Mouse (Mus musculus): ENCODE measurements around the gene Ttc39a. TPM values are rescaled to one million over a fixed set of nuclear protein-coding genes. Genes with fewer than 3 reads are reported as not detected.

Gene Ttc39a
- polyA plus RNA-seq, 1 experiment from 2014 or later: 1.0 TPM

- H3K4me3 ChIP-seq (ENCODE audit: low read depth, low read length): no peak overlapping the region
- WGBS: 93% methylated on average over 6 of the region's 6 CpGs
Measured at GRCm38 (mm10) chr4:109456821-109457220, 50.4 kb downstream of the Ttc39a start.

DNA sequence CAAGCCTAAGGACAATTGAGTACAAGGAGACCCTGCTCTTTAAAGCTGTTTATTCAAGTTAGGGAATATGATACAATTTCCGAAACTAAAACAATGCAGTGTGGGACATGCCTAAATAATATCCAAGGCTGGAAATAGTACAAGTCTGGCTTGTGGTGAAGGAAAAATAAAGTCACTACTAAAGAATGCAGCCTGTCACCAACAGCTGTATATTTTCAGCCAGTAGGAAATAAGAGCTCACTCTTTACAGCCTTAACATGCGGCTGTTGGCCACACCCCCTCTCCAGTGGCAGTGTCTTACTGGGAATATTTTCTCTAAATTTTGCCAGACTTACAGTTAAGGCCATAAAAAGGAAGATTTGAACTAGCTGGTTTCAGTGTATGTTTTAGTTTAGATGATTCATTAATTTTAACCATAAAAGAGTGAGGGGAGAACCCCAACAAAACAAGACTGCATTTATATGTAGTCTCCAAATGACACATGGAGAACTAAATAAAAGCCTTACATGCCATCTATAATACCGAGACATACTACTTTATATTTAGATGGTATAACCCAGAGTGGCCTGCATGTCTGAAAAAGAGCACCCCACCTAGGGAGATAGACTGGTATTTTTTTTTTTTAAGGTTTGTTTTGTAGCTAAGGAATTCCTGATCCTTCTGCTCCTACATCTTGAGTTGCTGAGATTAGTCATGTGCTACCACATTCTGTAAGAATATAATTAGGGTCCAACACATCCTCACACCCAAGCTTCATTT, 54.2 kb downstream of the Ttc39a start:
- H3K27ac ChIP-seq (ENCODE audit: low read depth, low read length): no peak overlapping the region
- ATAC-seq (no peak), DNase-seq (ENCODE audit: low spot score) (no peak)
- no peak overlapping the region for H3K4me2 ChIP-seq (ENCODE audit: low read length)
- WGBS: 80% methylated on average over 3 of the region's 3 CpGs
- H3K9ac ChIP-seq (ENCODE audit: low read length): no peak overlapping the region
- no peaks in the 10 kb centered on the region for H3K36me3 ChIP-seq (ENCODE audit: control insufficient read depth, insufficient read depth, low read length)
- H3K4me3 ChIP-seq (ENCODE audit: low read depth, low read length): no peak overlapping the region
- H3K27me3 ChIP-seq (replicated peaks; ENCODE audit: control insufficient read depth, insufficient read depth, low read length): no peaks in the 10 kb centered on the region
- H3K9me3 ChIP-seq (replicated peaks; ENCODE audit: control insufficient read depth, low read length): no peaks in the 10 kb centered on the region
- no peaks in the 10 kb centered on the region for H3K4me1 ChIP-seq (ENCODE audit: control insufficient read depth, insufficient read depth, low read length)

More at GRCm38 (mm10) chr4:109456821-109457220, 50.4 kb downstream of the Ttc39a start:
- H3K9me3 ChIP-seq (replicated peaks; ENCODE audit: control insufficient read depth, low read length): no peaks in the 10 kb centered on the region
- H3K4me1 ChIP-seq (ENCODE audit: control insufficient read depth, insufficient read depth, low read length): no peaks in the 10 kb centered on the region
- H3K36me3 ChIP-seq (ENCODE audit: control insufficient read depth, insufficient read depth, low read length): peaks cover 8% of the 10 kb centered on the region
- no peak overlapping the region for H3K4me2 ChIP-seq (ENCODE audit: low read length)
- H3K27me3 ChIP-seq (replicated peaks; ENCODE audit: control insufficient read depth, insufficient read depth, low read length): no peaks in the 10 kb centered on the region
- ATAC-seq (no peak), DNase-seq (ENCODE audit: low spot score) (no peak)
- no peak overlapping the region for H3K27ac ChIP-seq (ENCODE audit: low read depth, low read length)
- H3K9ac ChIP-seq (ENCODE audit: low read length): no peak overlapping the region

DNA sequence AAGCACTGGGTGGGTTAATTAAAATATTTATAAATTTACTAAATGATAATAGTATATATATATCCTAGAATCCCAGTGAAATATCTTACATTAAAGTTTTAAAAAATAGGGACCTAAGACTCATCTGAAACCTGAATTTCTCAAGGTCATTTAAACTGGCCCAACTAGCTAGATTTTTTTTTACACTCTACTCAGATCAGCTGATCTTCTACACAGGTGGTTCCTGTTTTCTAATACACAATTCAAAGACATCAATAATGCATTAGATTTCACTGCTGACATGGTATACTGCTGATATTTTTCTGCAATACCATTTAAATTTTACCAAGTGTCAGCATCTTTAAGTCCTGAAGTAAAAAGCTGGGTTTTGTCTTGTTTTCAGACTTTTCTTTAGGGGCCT, 57.5 kb downstream of the Ttc39a start:
- no peak overlapping the region for H3K4me2 ChIP-seq (ENCODE audit: low read length)
- no peak overlapping the region for H3K27ac ChIP-seq (ENCODE audit: low read depth, low read length)
- no peak for ATAC-seq
- no peaks in the 10 kb centered on the region for H3K9me3 ChIP-seq (replicated peaks; ENCODE audit: control insufficient read depth, low read length)
- H3K4me1 ChIP-seq (ENCODE audit: control insufficient read depth, insufficient read depth, low read length): no peaks in the 10 kb centered on the region
- H3K27me3 ChIP-seq (replicated peaks; ENCODE audit: control insufficient read depth, insufficient read depth, low read length): no peaks in the 10 kb centered on the region
- no peak overlapping the region for H3K9ac ChIP-seq (ENCODE audit: low read length)
- no peak overlapping the region for H3K4me3 ChIP-seq (ENCODE audit: low read depth, low read length)
- no peak for DNase-seq (ENCODE audit: low spot score)
- H3K36me3 ChIP-seq (ENCODE audit: control insufficient read depth, insufficient read depth, low read length): no peaks in the 10 kb centered on the region

DNA sequence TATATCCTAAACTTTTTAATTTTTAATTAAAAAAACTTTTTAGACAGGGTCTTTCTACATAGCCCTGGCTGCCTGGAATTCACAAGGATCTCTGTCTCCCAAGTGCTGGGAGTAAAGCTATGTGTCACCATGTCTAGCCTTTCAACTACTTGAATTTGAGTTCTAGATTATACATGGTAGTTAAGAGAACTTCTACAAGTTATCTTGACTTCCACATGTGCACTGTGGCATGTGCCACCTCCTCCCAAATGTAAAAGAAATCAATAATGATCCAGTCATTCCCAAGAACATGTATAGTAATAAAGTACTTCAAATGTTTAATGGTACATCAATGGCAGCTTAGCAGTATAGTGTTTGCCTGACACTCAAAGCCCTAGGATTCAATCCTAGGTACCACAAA, 61.3 kb downstream of the Ttc39a start:
- no peak overlapping the region for H3K27ac ChIP-seq (ENCODE audit: low read depth, low read length)
- no peaks in the 10 kb centered on the region for H3K27me3 ChIP-seq (replicated peaks; ENCODE audit: control insufficient read depth, insufficient read depth, low read length)
- H3K9me3 ChIP-seq (replicated peaks; ENCODE audit: control insufficient read depth, low read length): no peaks in the 10 kb centered on the region
- H3K9ac ChIP-seq (ENCODE audit: low read length): no peak overlapping the region
- no peaks in the 10 kb centered on the region for H3K4me1 ChIP-seq (ENCODE audit: control insufficient read depth, insufficient read depth, low read length)
- no peak for ATAC-seq
- no peak for DNase-seq (ENCODE audit: low spot score)
- H3K36me3 ChIP-seq (ENCODE audit: control insufficient read depth, insufficient read depth, low read length): no peaks in the 10 kb centered on the region
- H3K4me3 ChIP-seq (ENCODE audit: low read depth, low read length): no peak overlapping the region
- H3K4me2 ChIP-seq (ENCODE audit: low read length): no peak overlapping the region

GRCm38 (mm10) chr4:109471606-109472005, 65.2 kb downstream of the Ttc39a start:
- DNase-seq (ENCODE audit: low spot score): no peak
- Histone ChIP-seq H3K27ac (ENCODE audit: low read depth, low read length) (no peak overlapping the region), H3K27me3 (replicated peaks; ENCODE audit: control insufficient read depth, insufficient read depth, low read length) (no peaks in the 10 kb centered on the region), H3K9ac (ENCODE audit: low read length) (no peak overlapping the region), H3K36me3 (ENCODE audit: control insufficient read depth, insufficient read depth, low read length) (no peaks in the 10 kb centered on the region), H3K4me2 (ENCODE audit: low read length) (no peak overlapping the region), H3K4me1 (ENCODE audit: control insufficient read depth, insufficient read depth, low read length) (peaks cover 6% of the 10 kb centered on the region), H3K4me3 (ENCODE audit: low read depth, low read length) (no peak overlapping the region), H3K9me3 (replicated peaks; ENCODE audit: control insufficient read depth, low read length) (no peaks in the 10 kb centered on the region)
- ATAC-seq: no peak

DNA sequence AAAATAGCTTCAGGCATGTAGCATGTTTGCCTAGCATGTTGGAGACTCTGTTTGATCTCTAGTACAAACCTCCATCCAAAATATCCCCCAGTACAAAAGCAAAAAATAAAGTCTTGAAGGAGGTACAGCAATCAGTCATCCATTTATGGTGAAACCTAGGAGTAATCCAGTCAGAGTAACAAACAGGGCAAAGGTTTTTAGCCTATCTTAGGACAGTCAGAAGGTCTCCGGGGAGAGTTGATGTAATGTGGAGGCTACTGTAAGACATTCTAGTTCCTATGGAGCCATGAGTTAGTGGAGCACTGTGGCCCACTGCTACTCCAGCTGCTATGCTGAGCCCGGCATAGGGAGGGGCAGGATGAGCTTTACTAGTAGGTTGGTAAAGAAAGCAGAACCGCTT, 66.1 kb downstream of the Ttc39a start:
- Histone ChIP-seq H3K27ac (ENCODE audit: low read depth, low read length) (no peak overlapping the region), H3K9ac (ENCODE audit: low read length) (no peak overlapping the region), H3K36me3 (ENCODE audit: control insufficient read depth, insufficient read depth, low read length) (no peaks in the 10 kb centered on the region), H3K4me3 (ENCODE audit: low read depth, low read length) (no peak overlapping the region), H3K4me2 (ENCODE audit: low read length) (no peak overlapping the region), H3K9me3 (replicated peaks; ENCODE audit: control insufficient read depth, low read length) (no peaks in the 10 kb centered on the region), H3K27me3 (replicated peaks; ENCODE audit: control insufficient read depth, insufficient read depth, low read length) (no peaks in the 10 kb centered on the region), H3K4me1 (ENCODE audit: control insufficient read depth, insufficient read depth, low read length) (peaks cover 6% of the 10 kb centered on the region)
- ATAC-seq (no peak), DNase-seq (ENCODE audit: low spot score) (no peak)
- WGBS: 89% methylated on average over 3 of the region's 3 CpGs

DNA sequence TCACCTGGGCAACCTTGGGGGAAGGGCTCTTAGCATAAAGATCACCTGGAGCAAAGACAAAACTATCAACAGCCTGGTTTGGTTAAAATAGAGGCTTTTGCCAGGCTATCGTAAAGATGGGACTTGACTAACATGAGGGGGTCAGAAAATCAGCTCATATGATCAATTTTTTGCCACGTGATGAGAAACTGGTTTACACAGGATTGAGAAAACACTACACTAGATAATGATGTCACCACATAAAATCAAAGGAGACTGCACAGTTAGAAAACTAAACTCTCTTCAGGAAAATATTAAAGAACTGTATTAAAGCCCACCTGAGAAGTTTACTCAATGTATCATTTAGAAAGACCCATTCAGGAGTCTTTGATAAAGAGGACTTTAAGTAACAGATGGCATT, 68.7 kb downstream of the Ttc39a start:
- H3K4me2 ChIP-seq (ENCODE audit: low read length): peak overlapping the region; percentile 75
- H3K4me3 ChIP-seq (ENCODE audit: low read depth, low read length): peak overlapping the region; percentile 86
- H3K27me3 ChIP-seq (replicated peaks; ENCODE audit: control insufficient read depth, insufficient read depth, low read length): no peaks in the 10 kb centered on the region
- no peaks in the 10 kb centered on the region for H3K9me3 ChIP-seq (replicated peaks; ENCODE audit: control insufficient read depth, low read length)
- H3K27ac ChIP-seq (ENCODE audit: low read depth, low read length): no peak overlapping the region
- DNase-seq (ENCODE audit: low spot score): no peak
- no peak for ATAC-seq
- WGBS: 52% methylated on average over 2 of the region's 2 CpGs
- peak overlapping the region; percentile 97; the same call in 1 of the 2 replicates for H3K9ac ChIP-seq (ENCODE audit: low read length)
- H3K4me1 ChIP-seq (ENCODE audit: control insufficient read depth, insufficient read depth, low read length): peaks cover 6% of the 10 kb centered on the region
- H3K36me3 ChIP-seq (ENCODE audit: control insufficient read depth, insufficient read depth, low read length): no peaks in the 10 kb centered on the region

GRCm38 (mm10) chr4:109475577-109476553, 69.4 kb downstream of the Ttc39a start:
- DNase-seq (ENCODE audit: low spot score) (peak; percentile 46), ATAC-seq (peak; percentile 73)
- H3K4me1 ChIP-seq (ENCODE audit: control insufficient read depth, insufficient read depth, low read length): peaks cover 6% of the 10 kb centered on the region
- no peaks in the 10 kb centered on the region for H3K27me3 ChIP-seq (replicated peaks; ENCODE audit: control insufficient read depth, insufficient read depth, low read length)
- H3K9me3 ChIP-seq (replicated peaks; ENCODE audit: control insufficient read depth, low read length): no peaks in the 10 kb centered on the region
- H3K27ac ChIP-seq (ENCODE audit: low read depth, low read length): peak overlapping the region; percentile 91
- H3K36me3 ChIP-seq (ENCODE audit: control insufficient read depth, insufficient read depth, low read length): no peaks in the 10 kb centered on the region
- H3K4me3 ChIP-seq (ENCODE audit: low read depth, low read length): peak overlapping the region; percentile 86
- H3K4me2 ChIP-seq (ENCODE audit: low read length): peak overlapping the region; percentile 75
- peak overlapping the region; percentile 97 for H3K9ac ChIP-seq (ENCODE audit: low read length)
- under 1% methylated on average over 55 of the region's 68 CpGs for WGBS

Measured in forebrain, embryonic 14.5 days (tissue).